Mouse (Mus musculus) bone marrow, adult 2 months (tissue): Measurements from ENCODE around the gene Slc17a5.

Experiments used
- CTCF ChIP-seq: fragments of 200-500 bp; IDR thresholded peaks from 2 replicates; pipeline ENCODE4 v1.5.1; 2011; ENCODE audit warnings: low read length, control low read depth; ENCODE audit not compliant: control insufficient read depth, insufficient read depth
- POLR2A ChIP-seq: fragments of 200-500 bp; IDR thresholded peaks from 2 replicates; pipeline ENCODE4 v1.6.1; 2011; ENCODE audit warnings: low read depth, mild to moderate bottlenecking, control low read depth, low read length, borderline replicate concordance; ENCODE audit not compliant: control insufficient read depth

- TF ChIP-seq CTCF (no peak), POLR2A (no peak)
Observed at GRCm38 (mm10) chr9:78534606-78535005, 53.2 kb downstream of the Slc17a5 start.
